Mouse (Mus musculus): ENCODE data around the gene Mkks. TPM values are rescaled to one million over a fixed set of nuclear protein-coding genes. Genes with fewer than 3 reads are reported as not detected.

The Mkks gene
- polyA plus RNA-seq, 1 experiment from 2014 or later: 24.1 TPM

Other genes with a start within 250 kb of the Mkks start
- gene Snap25, start 177.9 kb downstream of the Mkks start, polyA plus RNA-seq (2015; fragmentation: Nextera tagmentation; extraction: Ambion mirVana): 0.56 and 0.89 TPM in 2 replicates
- gene AL731706.2, start 5.7 kb downstream of the Mkks start, polyA plus RNA-seq (2015; fragmentation: Nextera tagmentation; extraction: Ambion mirVana): 46.3 and 51.4 TPM in 2 replicates
- 3.7 and 4.3 TPM in 2 replicates for gene Slx4ip, start 171 bp downstream of the Mkks start, polyA plus RNA-seq (2015; fragmentation: Nextera tagmentation; extraction: Ambion mirVana)
- 39.1 and 39.5 TPM in 2 replicates for gene AL731706.1, start within 50 bp of the Mkks start, polyA plus RNA-seq (2015; fragmentation: Nextera tagmentation; extraction: Ambion mirVana)
- gene Jag1, start 225.3 kb upstream of the Mkks start, polyA plus RNA-seq (2015; fragmentation: Nextera tagmentation; extraction: Ambion mirVana): 9.9 and 10.6 TPM in 2 replicates

All from heart, embryonic 16.5 days (tissue).